Mouse (Mus musculus) myocyte (in vitro differentiated cells): ENCODE results near the gene Slc12a3. TPM values are rescaled to one million over a fixed set of nuclear protein-coding genes. Genes with fewer than 3 reads are reported as not detected.

Experiments
- H3K27me3 ChIP-seq: one replicate; pipeline ENCODE4 v1.6.1; 2011; ENCODE audit not compliant: control insufficient read depth, insufficient read depth, insufficient read length
- H3K36me3 ChIP-seq: one replicate; pipeline ENCODE4 v1.6.1; 2011; ENCODE audit not compliant: control insufficient read depth, insufficient read depth
- H3K4me2 ChIP-seq: one replicate; pipeline ENCODE4 v1.6.1; 2011; ENCODE audit warnings: low read depth, control low read depth
- H3K4me3 ChIP-seq: one replicate; pipeline ENCODE4 v1.5.1; 2011; ENCODE audit warnings: mild to moderate bottlenecking, control low read depth, moderate library complexity
- H3K79me2 ChIP-seq: one replicate; pipeline ENCODE4 v1.6.1; 2011; ENCODE audit not compliant: control insufficient read depth, insufficient read depth
- H3ac ChIP-seq: one replicate; pipeline ENCODE4 v1.6.1; 2011; ENCODE audit not compliant: control insufficient read depth, insufficient read length
- CEBPB ChIP-seq: IDR thresholded peaks from 2 replicates; pipeline ENCODE4 v1.6.1; 2011; ENCODE audit warnings: mild to moderate bottlenecking, moderate library complexity; ENCODE audit not compliant: poor library complexity, insufficient read depth, severe bottlenecking
- E2F4 ChIP-seq: IDR thresholded peaks from one replicate; pipeline ENCODE4 v1.6.1; 2011; ENCODE audit warnings: mild to moderate bottlenecking, control low read depth, moderate library complexity; ENCODE audit not compliant: insufficient read depth
- MAX ChIP-seq: IDR thresholded peaks from one replicate; pipeline ENCODE4 v1.6.1; 2011; ENCODE audit warnings: low read depth, mild to moderate bottlenecking, control low read depth
- MYOD1 ChIP-seq, 3 experiments: IDR thresholded peaks; one replicate each; pipeline ENCODE4 v1.6.1; 2011; ENCODE audit warnings: control low read depth in 2 of 3, low read depth in 2 of 3, mild to moderate bottlenecking in 2 of 3, moderate library complexity in 1 of 3; ENCODE audit not compliant: insufficient read length in 2 of 3, control insufficient read depth in 1 of 3
- MYOG ChIP-seq, 3 experiments: IDR thresholded peaks; one replicate each; pipeline ENCODE4 v1.6.1; 2011; ENCODE audit warnings: control low read depth in 2 of 3, low read depth in 2 of 3, mild to moderate bottlenecking in 2 of 3; ENCODE audit not compliant: insufficient read length in 2 of 3, control insufficient read depth in 1 of 3, insufficient read depth in 1 of 3
- POLR2A ChIP-seq: IDR thresholded peaks from one replicate; pipeline ENCODE4 v1.6.1; 2011; ENCODE audit warnings: low read depth, mild to moderate bottlenecking, control low read depth, moderate library complexity; ENCODE audit not compliant: insufficient read length
- POLR2AphosphoS2 ChIP-seq: IDR thresholded peaks from one replicate; pipeline ENCODE4 v1.6.1; 2011; ENCODE audit warnings: low read depth, control low read depth; ENCODE audit not compliant: insufficient read length
- REST ChIP-seq: IDR thresholded peaks from one replicate; pipeline ENCODE4 v1.6.1; 2011; ENCODE audit warnings: mild to moderate bottlenecking, control low read depth, moderate library complexity; ENCODE audit not compliant: insufficient read depth, insufficient read length
- SRF ChIP-seq: IDR thresholded peaks from one replicate; pipeline ENCODE4 v1.6.1; 2011; ENCODE audit warnings: low read depth; ENCODE audit not compliant: control insufficient read depth, insufficient read length
- TCF12 ChIP-seq: IDR thresholded peaks from one replicate; pipeline ENCODE4 v1.6.1; 2011; ENCODE audit warnings: mild to moderate bottlenecking, control low read depth; ENCODE audit not compliant: poor library complexity, insufficient read depth, severe bottlenecking
- TCF3 ChIP-seq: IDR thresholded peaks from one replicate; pipeline ENCODE4 v1.6.1; 2011; ENCODE audit warnings: low read depth, control low read depth; ENCODE audit not compliant: insufficient read length
- USF1 ChIP-seq: IDR thresholded peaks from one replicate; pipeline ENCODE4 v1.6.1; 2011; ENCODE audit warnings: low read depth, mild to moderate bottlenecking, control low read depth, moderate library complexity
- polyA plus RNA-seq: library from polyadenylated mRNA; unstranded; fragments of >200 nt; fragmentation: generic; extraction: Trizol; gene quantifications from one replicate; pipeline ENCODE4 v1.2.1, GENCODE M21; 2012; ENCODE audit warnings: missing spikeins

Slc12a3 gene
- polyA plus RNA-seq, 1 experiment = 0.04 TPM

- no peaks in the 10 kb centered on the region for H3K27me3 ChIP-seq
Observed at GRCm38 (mm10) chr8:94376580-94376979, 47.6 kb downstream of the Slc12a3 start.

GRCm38 (mm10) chr8:94377031-94377430, 48.0 kb downstream of the Slc12a3 start:
- H3K4me3 ChIP-seq = no peak overlapping the region
- H3K4me2 ChIP-seq = no peak overlapping the region
- TF ChIP-seq CEBPB (no peak), E2F4 (no peak), POLR2AphosphoS2 (no peak), TCF12 (no peak), MYOG (IDR thresholded peaks at IDR 0.05; ENCODE audit: control insufficient read depth in 1 of 3, insufficient read depth in 1 of 3, insufficient read length in 2 of 3, low read depth in 2 of 3) (no peak), MYOD1 (IDR thresholded peaks at IDR 0.05; ENCODE audit: control insufficient read depth in 1 of 3, insufficient read length in 2 of 3, low read depth in 2 of 3) (no peak), MAX (no peak)
- no peaks in the 10 kb centered on the region for H3K36me3 ChIP-seq
- H3K79me2 ChIP-seq = no peaks in the 10 kb centered on the region
- no peaks in the 10 kb centered on the region for H3K27me3 ChIP-seq
- no peak overlapping the region for H3ac ChIP-seq

More at GRCm38 (mm10) chr8:94376580-94376979, 47.6 kb downstream of the Slc12a3 start:
- Histone ChIP-seq H3K36me3 (no peaks in the 10 kb centered on the region), H3ac (no peak overlapping the region), H3K4me3 (no peak overlapping the region), H3K79me2 (no peaks in the 10 kb centered on the region), H3K4me2 (no peak overlapping the region)
- TF ChIP-seq MYOG (IDR thresholded peaks at IDR 0.05; ENCODE audit: control insufficient read depth in 1 of 3, insufficient read depth in 1 of 3, insufficient read length in 2 of 3, low read depth in 2 of 3) (no peak), TCF12 (no peak), E2F4 (no peak), POLR2A (no peak), SRF (no peak), POLR2AphosphoS2 (no peak), USF1 (no peak), TCF3 (no peak), REST (no peak), MYOD1 (IDR thresholded peaks at IDR 0.05; ENCODE audit: control insufficient read depth in 1 of 3, insufficient read length in 2 of 3, low read depth in 2 of 3) (no peak), CEBPB (no peak), MAX (no peak)

DNA sequence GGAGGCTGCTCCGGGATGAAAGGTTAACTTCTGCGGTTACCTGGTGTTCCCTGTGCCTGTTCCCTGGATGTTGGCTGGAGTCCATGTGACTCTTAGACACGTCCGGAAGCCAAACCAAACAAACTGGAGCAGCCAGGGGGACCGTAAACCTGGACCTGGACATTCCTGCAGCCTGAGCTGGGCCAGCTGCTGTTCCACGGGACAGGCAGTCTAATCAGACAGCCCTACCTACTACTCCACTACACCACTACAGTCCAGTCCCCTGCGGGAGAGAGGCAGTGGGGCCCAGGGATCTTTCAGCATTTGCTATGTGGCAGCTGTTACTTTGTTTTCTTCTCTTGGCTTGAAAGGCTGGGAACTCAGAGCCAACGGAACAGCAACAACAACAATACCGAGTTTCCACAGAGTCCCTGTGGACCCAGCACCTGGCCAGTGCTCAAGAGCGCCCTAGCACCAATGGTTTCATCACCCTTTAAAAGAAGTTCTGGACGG, 48.8 kb downstream of the Slc12a3 start:
- H3K4me2 ChIP-seq = peak overlapping the region; percentile 13
- H3K27me3 ChIP-seq = no peaks in the 10 kb centered on the region
- H3K79me2 ChIP-seq = no peaks in the 10 kb centered on the region
- peak in 2 of 3 experiments; percentile 40 to 81 for TF ChIP-seq MYOG (IDR thresholded peaks at IDR 0.05; ENCODE audit: control insufficient read depth in 1 of 3, insufficient read depth in 1 of 3, insufficient read length in 2 of 3, low read depth in 2 of 3)
- peak in 2 of 3 experiments; percentile 27 to 53 for TF ChIP-seq MYOD1 (IDR thresholded peaks at IDR 0.05; ENCODE audit: control insufficient read depth in 1 of 3, insufficient read length in 2 of 3, low read depth in 2 of 3)
- TF ChIP-seq USF1 = no peak
- no peak for TF ChIP-seq MAX
- H3K36me3 ChIP-seq = no peaks in the 10 kb centered on the region
- no peak overlapping the region for H3ac ChIP-seq
- no peak overlapping the region for H3K4me3 ChIP-seq

DNA sequence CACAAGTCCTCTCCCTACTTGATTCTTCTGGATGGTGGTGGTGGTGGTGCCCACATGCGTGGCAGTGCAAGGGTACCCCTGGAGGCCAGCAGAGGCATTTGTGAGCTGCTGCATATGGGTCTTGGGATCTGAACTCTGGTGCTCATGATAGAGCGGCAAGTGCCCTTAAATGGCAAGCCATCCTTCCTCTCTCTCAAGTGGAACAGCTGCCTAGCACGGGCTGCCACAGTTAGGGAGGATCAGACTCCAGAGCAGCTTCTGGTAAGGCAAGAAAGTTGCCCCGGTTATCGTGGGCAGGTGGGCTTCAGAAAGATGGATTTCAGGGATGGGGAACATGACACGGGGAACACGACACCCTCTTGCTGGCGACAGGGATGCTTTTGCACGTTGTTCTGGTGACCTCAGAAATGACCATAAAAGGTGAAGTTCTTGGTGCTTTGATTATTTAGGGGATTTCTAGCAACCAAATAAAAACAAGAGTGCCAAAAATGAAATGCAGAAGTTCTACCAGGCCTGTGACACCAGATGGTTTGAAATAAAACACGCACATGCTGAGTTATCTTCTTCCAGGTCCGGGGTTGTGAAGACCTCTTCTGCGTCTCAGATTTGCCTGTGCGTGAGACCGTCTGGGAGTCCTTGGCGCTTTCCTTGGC, 49.9 kb downstream of the Slc12a3 start:
- H3K4me3 ChIP-seq = no peak overlapping the region

GRCm38 (mm10) chr8:94379686-94380085, 50.7 kb downstream of the Slc12a3 start:
- Histone ChIP-seq H3K4me3 (no peak overlapping the region), H3ac (no peak overlapping the region), H3K4me2 (no peak overlapping the region), H3K36me3 (no peaks in the 10 kb centered on the region), H3K27me3 (no peaks in the 10 kb centered on the region), H3K79me2 (no peaks in the 10 kb centered on the region)
- TF ChIP-seq E2F4 = no peak
- no peak for TF ChIP-seq POLR2A
- no peak for TF ChIP-seq MYOG (IDR thresholded peaks at IDR 0.05; ENCODE audit: control insufficient read depth in 1 of 3, insufficient read depth in 1 of 3, insufficient read length in 2 of 3, low read depth in 2 of 3)
- no peak for TF ChIP-seq POLR2AphosphoS2
- no peak for TF ChIP-seq USF1
- TF ChIP-seq TCF3 = no peak
- no peak for TF ChIP-seq TCF12
- TF ChIP-seq MAX = no peak
- TF ChIP-seq CEBPB = no peak
- TF ChIP-seq REST = no peak
- TF ChIP-seq MYOD1 (IDR thresholded peaks at IDR 0.05; ENCODE audit: control insufficient read depth in 1 of 3, insufficient read length in 2 of 3, low read depth in 2 of 3) = no peak
- no peak for TF ChIP-seq SRF

More for the DNA sequence above, 49.9 kb downstream of the Slc12a3 start:
- H3K27me3 ChIP-seq = no peaks in the 10 kb centered on the region
- no peak overlapping the region for H3K4me2 ChIP-seq
- H3K36me3 ChIP-seq = no peaks in the 10 kb centered on the region
- no peak overlapping the region for H3ac ChIP-seq
- TF ChIP-seq MYOG (IDR thresholded peaks at IDR 0.05; ENCODE audit: control insufficient read depth in 1 of 3, insufficient read depth in 1 of 3, insufficient read length in 2 of 3, low read depth in 2 of 3) = peak in 1 of 3 experiments; percentile 60
- no peak for TF ChIP-seq TCF3
- TF ChIP-seq CEBPB = no peak
- peak; percentile 90 for TF ChIP-seq SRF
- no peak for TF ChIP-seq USF1
- TF ChIP-seq MYOD1 (IDR thresholded peaks at IDR 0.05; ENCODE audit: control insufficient read depth in 1 of 3, insufficient read length in 2 of 3, low read depth in 2 of 3) = peak in 1 of 3 experiments; percentile 17
- no peak for TF ChIP-seq POLR2AphosphoS2
- TF ChIP-seq E2F4 = no peak
- TF ChIP-seq REST = no peak
- H3K79me2 ChIP-seq = no peaks in the 10 kb centered on the region
